Mouse (Mus musculus): Measurements from ENCODE around the gene Gps2.
A peak's percentile ranks its signal among the peaks of the same experiment; 100 is the strongest.
"Not testable (repeated sequence)": the region's sequence is repeated elsewhere in the genome, so short reads cannot be mapped to it uniquely, and the experiment has no call there.

The Gps2 gene

DNA sequence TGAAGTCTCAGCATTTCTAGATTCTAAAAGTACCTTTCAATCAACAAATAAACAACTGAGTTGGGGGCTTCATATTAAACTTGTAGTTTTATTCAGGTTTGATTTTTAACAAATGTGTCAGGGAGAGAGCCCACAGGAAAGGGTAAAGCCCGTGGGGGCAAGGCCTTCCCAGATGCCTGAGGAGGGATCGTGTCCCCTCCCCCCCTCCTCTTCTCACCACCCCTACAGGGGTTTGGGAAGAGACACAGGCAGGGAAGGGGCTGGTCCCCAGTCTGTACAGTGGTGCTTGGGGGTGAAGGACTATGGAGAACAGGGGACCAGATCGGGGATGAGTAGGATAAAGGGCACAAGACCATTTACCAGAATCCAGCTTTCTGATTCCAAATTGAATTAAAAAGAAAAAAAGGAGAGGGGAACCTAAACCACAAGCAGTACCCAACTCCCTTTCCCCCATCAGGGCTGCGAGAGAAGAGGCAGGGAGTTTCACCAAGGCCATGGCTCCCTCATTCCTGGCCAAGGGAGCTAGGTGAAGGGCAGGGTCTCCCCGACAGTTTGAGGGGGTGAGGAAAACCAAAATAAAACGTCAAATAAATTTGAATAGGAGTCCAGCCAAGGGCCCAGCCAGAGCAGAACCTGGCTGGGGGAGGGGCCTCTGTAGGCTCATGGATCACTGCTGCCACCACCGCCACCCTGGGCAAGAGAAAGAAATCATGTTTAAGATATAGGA lies 3.1 kb downstream of the Gps2 start:
- ATAC-seq (ENCODE audit: low TSS enrichment): not testable (repeated sequence)

DNA sequence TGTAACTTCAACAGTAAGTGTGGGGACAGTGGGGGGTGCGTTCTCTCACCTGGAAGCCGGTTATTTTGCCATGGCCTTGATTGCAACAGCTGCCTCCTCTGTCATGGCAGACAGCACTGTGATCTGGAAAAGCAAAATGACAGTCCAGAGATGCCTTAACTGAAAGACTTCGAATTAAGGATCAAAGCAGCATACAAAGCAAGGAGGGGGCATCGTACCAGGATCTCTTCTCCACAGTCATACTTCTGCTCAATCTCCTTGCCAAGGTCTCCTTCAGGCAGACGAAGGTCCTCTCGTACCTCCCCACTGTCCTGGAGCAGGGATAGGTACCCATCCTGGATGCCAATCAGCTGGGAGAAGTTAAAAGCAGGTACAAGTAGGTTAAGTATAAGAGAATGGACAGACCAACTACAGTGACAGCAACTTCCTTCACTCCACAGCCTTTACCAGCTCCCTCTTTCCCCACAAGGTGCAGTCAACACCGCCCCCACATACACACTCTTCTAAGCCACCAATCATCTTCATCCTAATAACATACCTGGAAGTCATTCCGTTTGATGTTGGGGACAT lies 3.8 kb downstream of the Gps2 start:
- no peak for ATAC-seq (ENCODE audit: low TSS enrichment)

DNA sequence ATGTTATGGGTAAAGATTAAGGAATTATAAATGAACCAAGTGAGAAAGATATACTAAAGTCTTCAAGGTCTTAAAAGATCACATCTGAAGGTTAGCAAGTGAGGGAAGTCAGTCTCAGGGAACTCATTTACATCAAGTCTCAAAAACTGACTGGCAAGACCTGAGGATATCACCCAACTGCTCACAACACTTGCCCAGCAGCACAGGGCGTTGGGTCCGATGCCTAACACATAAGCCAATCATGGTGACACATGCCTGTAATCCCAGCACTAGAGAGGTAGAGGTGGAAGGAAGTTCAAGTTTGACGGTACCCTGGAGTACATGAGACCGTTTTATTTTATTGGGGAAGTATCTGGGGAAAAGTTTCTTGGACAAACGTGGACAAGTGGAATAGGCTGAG lies 4.4 kb downstream of the Gps2 start:
- ATAC-seq (ENCODE audit: low TSS enrichment): no peak

DNA sequence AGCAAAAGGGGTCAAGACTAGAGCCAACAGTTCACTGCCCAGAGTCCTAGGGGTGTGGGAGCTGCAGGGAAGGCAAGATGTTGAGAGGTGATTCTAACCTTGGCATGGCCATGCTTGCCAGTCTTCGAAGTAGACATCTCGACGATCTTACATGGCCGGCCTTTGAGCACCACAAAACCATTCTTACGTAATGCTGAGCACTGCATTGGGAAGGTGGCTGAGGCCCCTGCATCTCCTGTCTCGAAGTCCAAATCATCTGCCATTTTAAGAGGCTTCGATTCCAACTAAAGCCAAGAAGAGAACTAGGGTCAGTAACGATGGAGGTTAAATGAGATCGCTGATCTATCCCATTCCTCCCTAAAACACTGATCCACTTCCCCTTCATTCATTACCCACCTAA lies 5.4 kb downstream of the Gps2 start:
- ATAC-seq (ENCODE audit: low TSS enrichment): no peak

DNA sequence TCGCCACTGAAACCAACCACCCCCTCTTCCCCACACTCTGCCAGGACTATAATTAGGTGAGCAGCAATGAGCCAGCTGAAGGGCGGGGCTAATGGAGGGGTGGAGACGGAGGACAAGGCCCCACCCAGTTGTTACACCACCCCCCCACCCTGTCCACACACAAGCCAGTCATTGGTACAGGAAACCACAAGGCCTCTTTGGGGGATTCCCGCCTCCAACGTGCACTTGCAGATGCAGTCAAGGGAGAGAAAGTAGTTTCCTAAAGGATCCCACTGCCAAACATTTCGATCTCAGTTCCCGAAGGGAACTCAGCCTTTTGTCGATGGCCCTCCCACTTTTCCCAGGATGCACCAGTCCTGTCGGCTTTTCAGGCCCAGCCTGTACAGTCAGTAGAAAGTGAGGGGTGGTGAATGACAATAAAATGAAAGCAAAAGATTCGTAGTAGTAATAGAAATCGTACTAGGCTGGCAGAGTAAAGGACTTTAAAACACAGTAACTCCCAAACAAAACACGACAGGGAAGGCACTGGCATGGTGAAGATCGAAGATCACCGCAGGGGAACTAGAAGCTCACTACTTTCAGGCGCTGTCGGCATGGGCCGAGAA lies 6.1 kb downstream of the Gps2 start:
- ATAC-seq (ENCODE audit: low TSS enrichment): no peak

GRCm38 (mm10) chr11:69920266-69921031 lies 6.8 kb downstream of the Gps2 start:
- 0 out of 2 replicates have a peak, but pooled peaks have one; percentile 11 for ATAC-seq (ENCODE audit: low TSS enrichment)

DNA sequence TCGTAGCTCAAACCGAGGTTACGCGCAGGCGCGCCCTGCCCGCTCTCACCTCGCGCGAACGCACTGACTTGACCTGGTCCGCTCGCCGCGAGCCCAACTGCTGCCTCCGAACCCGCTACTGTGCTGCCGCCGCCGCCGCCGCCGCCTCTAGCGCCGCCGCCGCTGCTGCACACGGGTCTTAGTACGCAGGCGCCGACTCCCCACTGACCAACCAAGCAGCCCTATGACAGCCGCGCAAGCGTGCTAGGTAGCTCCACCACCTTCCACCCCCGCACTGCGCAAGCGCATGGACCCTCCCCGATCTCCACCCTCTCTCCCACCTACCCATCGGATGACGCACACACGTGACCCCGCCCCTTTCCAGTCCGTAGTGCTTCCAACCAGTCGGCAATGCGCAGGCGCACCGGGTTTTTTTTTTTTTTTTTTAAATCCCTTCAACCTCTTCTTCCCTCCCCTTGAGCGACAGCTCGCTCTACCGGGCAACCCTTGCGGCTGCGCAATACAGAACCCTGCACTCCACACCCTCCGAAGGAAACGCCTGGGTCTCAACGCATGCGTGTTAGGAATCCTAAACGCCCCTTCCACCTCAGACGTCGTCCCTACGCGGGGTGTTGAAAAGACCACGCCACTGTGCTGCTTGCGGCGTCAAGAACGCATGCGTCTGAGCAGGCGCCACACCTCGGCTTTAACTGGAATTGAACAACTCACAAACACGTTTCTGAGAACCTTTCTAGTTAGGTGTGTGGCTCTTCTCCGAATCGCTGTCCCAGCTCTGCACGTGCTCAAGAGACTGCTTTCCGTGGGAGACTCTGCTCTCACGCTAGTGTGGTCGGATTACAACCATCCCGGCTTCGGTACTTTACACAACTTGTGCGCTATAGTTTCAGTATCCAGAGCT lies 7.7 kb downstream of the Gps2 start, which contains the start of gene Eif5a:
TSS of gene Eif5a (minus strand) at position 845 of the 898 bp plus-strand sequence.
- peak; percentile 93 for ATAC-seq (ENCODE audit: low TSS enrichment)

DNA sequence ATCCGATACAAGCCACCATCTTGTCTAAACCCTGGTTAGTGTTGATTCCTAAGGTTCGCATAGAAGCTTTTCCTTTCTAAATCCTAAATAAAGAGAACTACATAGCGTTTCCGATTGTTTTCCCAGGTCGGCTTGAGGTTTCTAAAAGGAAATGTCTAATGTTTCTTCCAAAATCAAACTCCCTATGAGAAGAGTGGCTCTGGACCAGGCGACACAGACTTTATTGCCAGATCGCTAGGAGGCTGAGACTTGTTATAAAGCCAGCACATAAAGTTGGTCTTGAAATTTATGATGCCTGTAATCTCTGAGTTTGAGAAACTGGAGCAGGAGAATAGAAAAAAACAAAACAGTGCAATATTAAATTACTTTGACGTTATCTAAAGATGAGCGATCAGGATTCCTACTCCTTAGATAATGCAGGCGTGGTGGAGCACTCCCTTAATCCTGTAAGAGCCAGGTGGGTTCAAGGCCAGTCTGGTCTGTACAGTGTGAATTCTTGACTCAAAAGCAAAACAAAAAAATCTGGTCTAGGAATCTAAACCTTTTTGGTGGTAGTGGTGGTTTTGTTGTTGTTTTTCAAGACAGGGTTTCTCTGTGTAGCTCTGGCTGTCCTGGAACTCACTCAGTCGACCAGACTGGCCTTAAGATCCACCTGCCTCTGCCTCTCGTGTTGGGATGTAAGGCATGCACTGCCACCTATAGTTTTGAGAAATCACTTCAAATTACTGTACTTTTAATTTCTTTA lies 8.5 kb downstream of the Gps2 start:
- ATAC-seq (ENCODE audit: low TSS enrichment): no peak; the same call in 1 of the 2 replicates

DNA sequence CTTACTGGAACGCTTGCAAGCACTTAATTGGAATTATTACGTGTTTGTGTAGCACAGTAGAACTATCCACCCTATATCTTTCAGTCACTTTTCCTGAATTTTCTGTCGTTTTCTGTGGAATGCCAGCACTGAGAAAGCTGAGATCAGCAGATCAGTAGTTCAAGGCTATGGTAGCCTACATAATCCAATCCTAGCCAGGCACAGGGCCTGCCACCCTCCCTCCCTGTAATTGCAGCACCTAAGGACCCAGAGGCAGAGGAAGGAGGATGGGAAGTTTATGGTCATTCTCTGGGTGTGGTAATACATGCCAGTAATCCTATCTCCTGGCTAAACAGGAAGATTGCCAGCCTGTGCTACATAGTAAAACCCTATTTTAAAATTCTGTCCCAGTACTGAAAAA lies 9.1 kb downstream of the Gps2 start:
- no peak for ATAC-seq (ENCODE audit: low TSS enrichment)

- no peak for ATAC-seq (ENCODE audit: low TSS enrichment)
Measured at GRCm38 (mm10) chr11:69927501-69927900, 13.8 kb downstream of the Gps2 start.

DNA sequence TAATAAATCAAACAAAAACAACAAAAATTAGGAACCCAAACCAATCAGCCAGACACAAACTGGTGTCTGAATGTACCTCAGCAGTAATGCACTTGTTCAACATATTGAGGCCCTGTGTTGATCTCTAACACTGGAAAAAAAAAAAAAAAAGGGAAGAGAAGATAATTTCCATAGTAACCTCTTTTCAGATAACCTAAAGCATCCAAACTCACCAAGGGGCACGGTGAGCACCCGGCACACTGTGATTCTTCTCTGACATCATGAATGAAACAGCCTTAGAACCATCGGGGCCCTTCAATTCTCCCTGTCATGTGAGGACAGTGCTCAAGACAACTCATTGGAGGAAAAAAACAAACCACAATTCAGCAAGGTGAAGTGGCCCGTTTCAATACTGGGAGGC lies 16.0 kb downstream of the Gps2 start:
- ATAC-seq (ENCODE audit: low TSS enrichment): no peak

GRCm38 (mm10) chr11:69930176-69930575 lies 16.5 kb downstream of the Gps2 start:
- ATAC-seq (ENCODE audit: low TSS enrichment): not testable (repeated sequence)

GRCm38 (mm10) chr11:69930967-69931537 lies 17.4 kb downstream of the Gps2 start:
- no peak for ATAC-seq (ENCODE audit: low TSS enrichment)

DNA sequence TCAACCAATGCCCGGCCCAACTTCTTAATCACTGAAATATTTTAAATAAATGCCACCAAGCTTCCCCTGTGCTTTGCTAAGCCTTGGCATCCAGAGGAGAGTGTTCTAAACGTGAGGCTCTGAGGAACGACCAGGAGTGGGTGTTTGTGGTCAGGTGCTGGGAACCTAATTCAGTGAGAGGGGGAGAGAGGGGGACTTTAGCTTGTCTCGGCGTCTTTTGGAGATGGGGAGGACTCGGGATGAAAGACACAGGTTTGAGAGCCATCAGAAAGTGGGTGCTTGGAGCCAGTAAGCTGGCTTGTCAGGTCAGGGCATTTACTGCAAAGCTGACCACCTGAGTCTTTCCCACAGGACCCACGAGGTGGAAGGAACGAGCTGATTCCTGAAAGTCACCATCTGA lies 18.1 kb downstream of the Gps2 start:
- ATAC-seq (ENCODE audit: low TSS enrichment): no peak

- no peak for ATAC-seq (ENCODE audit: low TSS enrichment)
Measured at GRCm38 (mm10) chr11:69932254-69932653, 18.6 kb downstream of the Gps2 start.

DNA sequence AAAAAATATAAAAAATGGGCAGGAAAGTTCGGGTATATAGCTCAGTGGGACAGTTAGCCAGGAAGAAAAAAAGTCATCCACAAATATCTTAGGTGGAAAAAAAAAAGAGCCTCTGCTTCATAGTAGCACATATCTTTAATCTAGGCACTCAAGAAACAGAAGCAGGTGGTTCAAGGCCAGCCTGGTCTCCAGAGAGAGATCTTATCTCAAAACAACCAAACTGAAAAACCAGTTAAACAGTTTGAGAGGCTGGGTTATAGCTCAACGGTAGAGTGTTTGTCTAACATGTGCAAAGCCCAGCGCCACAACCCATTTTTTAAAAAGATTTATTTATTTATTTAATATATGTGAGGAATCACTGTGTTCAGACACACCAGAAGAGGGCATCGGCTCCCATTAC lies 19.4 kb downstream of the Gps2 start:
- no peak for ATAC-seq (ENCODE audit: low TSS enrichment)

GRCm38 (mm10) chr11:69934169-69934568 lies 20.5 kb downstream of the Gps2 start:
- ATAC-seq (ENCODE audit: low TSS enrichment): peak; percentile 76

DNA sequence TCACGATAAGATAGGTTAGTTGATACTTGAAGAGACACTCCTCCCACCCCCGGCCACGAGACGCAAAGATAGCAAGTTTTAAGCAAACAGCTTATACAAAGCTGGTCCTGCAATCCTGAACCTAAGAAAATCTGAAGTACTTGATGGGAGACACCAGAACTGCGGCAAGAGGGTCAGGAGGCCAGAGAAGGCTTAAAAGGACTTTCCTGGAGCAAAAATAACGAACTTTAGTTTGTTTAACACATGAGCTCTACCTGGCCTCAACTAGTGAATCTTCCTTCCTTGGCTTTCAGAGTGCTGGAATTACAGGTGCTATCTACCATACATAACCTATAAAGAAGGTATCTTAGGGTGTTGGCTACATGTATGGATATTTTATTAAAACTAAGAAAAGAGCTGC lies 21.0 kb downstream of the Gps2 start:
- ATAC-seq (ENCODE audit: low TSS enrichment): no peak

DNA sequence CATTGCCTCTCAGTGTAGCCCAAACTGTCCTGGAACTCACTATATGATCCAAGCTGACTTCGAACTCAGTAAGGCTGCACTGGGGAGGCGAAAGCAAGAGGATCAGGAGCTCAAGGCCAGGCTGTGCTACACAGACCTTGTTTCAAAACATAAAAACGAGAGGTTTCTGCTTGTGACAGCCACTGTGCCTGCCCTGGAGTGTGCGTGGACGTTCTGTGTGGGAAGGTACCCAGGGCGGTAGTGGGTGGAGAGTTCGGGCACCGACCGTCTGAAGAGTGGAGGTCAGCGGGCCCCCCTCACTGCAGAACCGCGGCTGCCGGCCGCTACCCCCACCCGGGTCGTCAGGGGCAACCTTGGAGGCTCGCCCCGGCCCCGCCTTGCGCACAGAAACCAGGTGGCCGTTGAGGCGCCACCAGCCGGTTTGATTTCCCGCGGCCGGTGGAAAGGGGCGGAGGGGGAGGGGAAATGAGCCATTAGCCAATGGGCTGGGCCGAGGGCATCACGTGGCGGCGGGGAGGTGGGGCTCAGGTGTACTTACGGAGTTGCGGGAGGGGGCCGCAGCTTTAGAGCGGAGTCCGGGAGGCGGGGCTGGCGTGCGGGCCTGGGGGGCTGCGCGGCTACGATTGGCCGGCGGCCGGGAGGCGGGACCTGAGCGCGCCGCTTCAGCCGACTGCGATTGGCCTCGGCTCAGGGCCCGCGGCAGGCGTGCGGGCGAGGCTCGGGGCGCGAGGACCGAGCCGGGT lies 21.6 kb downstream of the Gps2 start, which contains the start of gene Ybx2:
TSS of gene Ybx2 (plus strand) at position 660 of the 743 bp plus-strand sequence.
- peak; percentile 88; the same call in 1 of the 2 replicates for ATAC-seq (ENCODE audit: low TSS enrichment)
